Mouse (Mus musculus) ES-Bruce4 (cell line): ENCODE measurements around the gene Galk1.

Source experiments
- CTCF ChIP-seq: IDR thresholded peaks from one replicate; pipeline ENCODE4 v1.8.1; 2011; ENCODE audit warnings: low read depth, low read length
- EP300 ChIP-seq: IDR thresholded peaks from 2 replicates; pipeline ENCODE4 v1.6.1; 2011; ENCODE audit warnings: low read depth, low read length; ENCODE audit not compliant: insufficient read depth
- POLR2A ChIP-seq: IDR thresholded peaks from one replicate; pipeline ENCODE4 v1.8.1; 2011; ENCODE audit warnings: low read length; ENCODE audit not compliant: insufficient read depth

DNA sequence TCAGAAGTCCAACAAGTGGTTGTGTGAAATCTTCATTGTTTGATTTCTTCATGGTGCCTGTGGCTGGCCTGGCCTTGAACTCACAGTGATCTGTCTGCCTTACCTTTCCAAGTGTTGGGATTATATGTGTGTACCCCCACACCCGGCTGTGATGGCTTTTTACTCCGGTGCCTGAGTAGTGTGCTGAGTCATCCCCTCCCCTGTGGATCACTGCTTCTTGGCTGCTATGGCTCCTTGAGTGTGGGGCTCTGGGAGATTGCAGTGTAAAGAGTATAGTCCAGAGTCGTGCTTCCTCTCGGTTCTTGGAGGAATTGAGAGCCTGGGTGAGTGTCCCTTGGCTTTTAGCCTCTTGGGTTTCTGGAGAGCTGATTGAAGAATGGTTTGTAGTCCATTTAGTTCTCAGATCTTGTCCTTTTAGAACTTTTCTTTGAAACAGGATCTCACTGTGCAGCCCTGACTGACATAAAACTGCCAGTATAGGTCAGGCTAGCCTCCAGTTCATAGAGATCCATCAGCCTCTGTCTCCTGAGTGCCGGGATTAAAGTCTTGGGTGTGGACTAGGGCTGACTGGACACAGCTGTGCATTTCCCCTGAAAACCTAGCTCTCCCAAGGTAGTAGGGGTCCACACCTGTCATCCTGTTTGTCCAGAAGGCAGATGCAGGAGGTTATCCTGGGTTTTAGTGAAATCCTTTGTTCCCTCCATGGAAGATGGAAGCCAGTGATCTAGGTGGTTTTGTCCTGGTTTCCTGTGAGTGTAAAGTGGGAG, 30.0 kb upstream of the Galk1 start:
- TF ChIP-seq CTCF: no peak
- TF ChIP-seq EP300: no peak
- no peak for TF ChIP-seq POLR2A
